Mouse (Mus musculus) mammary gland, adult 2 months (tissue): ENCODE data around the gene Lrrc3b. TPM values are rescaled to one million over a fixed set of nuclear protein-coding genes. Genes with fewer than 3 reads are reported as not detected.

Source experiments
- polyA plus RNA-seq: library from polyadenylated mRNA; depleted of rRNA; stranded (reverse); fragments of >200 nt; gene quantifications from 2 replicates; pipeline ENCODE4 v1.2.3, GENCODE M21; 2012; ENCODE audit warnings: low replicate concordance; rRNA removed

Lrrc3b gene
- polyA plus RNA-seq, result 2.8 and 3.6 TPM in 2 replicates

DNA sequence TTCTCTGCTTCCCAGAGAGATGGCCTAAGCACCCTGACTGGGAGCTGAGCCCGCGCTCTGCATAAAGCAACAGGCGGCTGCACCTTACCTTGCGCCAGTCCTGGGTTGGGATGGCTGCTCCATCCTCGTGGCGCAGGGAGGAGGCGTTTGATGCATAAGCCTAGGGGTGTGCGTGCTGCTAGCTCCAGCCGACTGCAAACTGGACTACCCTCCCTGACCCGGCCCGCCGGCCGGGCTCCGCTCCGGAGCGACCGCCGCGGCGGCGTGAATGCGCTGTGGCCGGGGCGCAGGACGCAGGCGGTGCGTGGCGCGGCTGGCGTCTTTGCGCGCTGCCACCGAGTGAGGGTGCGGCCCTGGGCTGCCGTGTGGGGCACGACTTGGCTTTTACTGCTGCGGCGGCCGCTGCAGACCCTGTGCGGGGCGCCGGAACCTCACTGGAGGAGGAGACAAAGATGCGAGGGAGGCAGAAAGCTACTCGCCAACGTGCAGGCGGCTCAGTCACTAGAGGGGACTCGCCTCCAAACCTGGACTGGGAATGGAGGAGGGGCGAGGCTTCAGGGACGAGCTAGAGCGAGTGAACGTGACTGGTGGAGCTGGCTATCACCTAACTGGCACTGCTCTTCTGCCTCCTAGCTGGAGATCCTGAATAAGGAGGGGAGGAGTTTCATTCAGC is at the start of gene Lrrc3b:
Lrrc3b (minus strand) TSS at position 503 of the 673 bp plus-strand sequence.

